Mouse (Mus musculus) adrenal gland, postnatal 4 days (tissue): ENCODE results near the gene Ccr7. TPM values are rescaled to one million over a fixed set of nuclear protein-coding genes. Genes with fewer than 3 reads are reported as not detected.

Source experiments
- total RNA-seq, 2 experiments: library from RNA; stranded (reverse); gene quantifications; 2 replicates each; pipeline ENCODE4 v1.2.3; 2021

The Ccr7 gene
- total RNA-seq, 2 experiments from 2014 or later = 0.34 to 0.51 TPM

Other genes with a start within 250 kb of the Ccr7 start
- 1 to 10 TPM; 7.5 to 9.1 TPM for gene Cdc6, start 247.3 kb downstream of the Ccr7 start, total RNA-seq
- gene Rara, start 227.3 kb downstream of the Ccr7 start, total RNA-seq = 10 to 100 TPM; 46.4 to 50.6 TPM
- 1 to 10 TPM in 1 of 2 experiments, under 1 TPM in 1; 0.50 to 1.0 TPM for gene Gjd3, start 172.1 kb downstream of the Ccr7 start, total RNA-seq
- 100 to 1,000 TPM in 1 of 2 experiments, 10 to 100 TPM in 1; 97.3 to 114 TPM for gene Top2a, start 130.9 kb downstream of the Ccr7 start, total RNA-seq
- gene Igfbp4, start 113.8 kb downstream of the Ccr7 start, total RNA-seq = 100 to 1,000 TPM; 223 to 254 TPM
- under 1 TPM; 0.31 to 0.51 TPM for gene Tns4, start 65.8 kb downstream of the Ccr7 start, total RNA-seq
- 100 to 1,000 TPM in 1 of 2 experiments, 10 to 100 TPM in 1; 99.6 to 106 TPM for gene Smarce1, start 75.9 kb upstream of the Ccr7 start, total RNA-seq
- 1 to 10 TPM; 1.2 to 1.9 TPM for gene Krt222, start 89.0 kb upstream of the Ccr7 start, total RNA-seq
- gene Krt24, start 130.2 kb upstream of the Ccr7 start, total RNA-seq = not detected
- not detected for gene Krt25, start 167.9 kb upstream of the Ccr7 start, total RNA-seq
- gene Krt26, start 182.9 kb upstream of the Ccr7 start, total RNA-seq = not detected
- gene Krt27, start 196.0 kb upstream of the Ccr7 start, total RNA-seq = not detected
- under 1 TPM in 1 of 2 experiments, not detected in 1; 0.25 TPM for gene Krt28, start 219.8 kb upstream of the Ccr7 start, total RNA-seq
- gene Krt10, start 234.3 kb upstream of the Ccr7 start, total RNA-seq = 1 to 10 TPM; 4.9 to 9.9 TPM